Mouse (Mus musculus) adrenal gland, postnatal 36 days (tissue): ENCODE measurements around the gene Rasl12. TPM values are rescaled to one million over a fixed set of nuclear protein-coding genes. Genes with fewer than 3 reads are reported as not detected.

Experiments
- DNase-seq, 2 experiments: peaks; one replicate each; pipeline ENCODE4 v3.0.0; 2021; ENCODE audit warnings: mixed read lengths in 1 of 2
- total RNA-seq, 2 experiments: library from RNA; stranded (reverse); gene quantifications; 2 replicates each; pipeline ENCODE4 v1.2.3; 2021

Rasl12 gene
- total RNA-seq, 2 experiments from 2014 or later = 11.9 to 12.7 TPM

- DNase-seq = peak; percentile 76 to 85
These were observed 5.5 kb upstream of the Rasl12 start for GRCm38 (mm10) chr9:65392638-65393364.

DNA sequence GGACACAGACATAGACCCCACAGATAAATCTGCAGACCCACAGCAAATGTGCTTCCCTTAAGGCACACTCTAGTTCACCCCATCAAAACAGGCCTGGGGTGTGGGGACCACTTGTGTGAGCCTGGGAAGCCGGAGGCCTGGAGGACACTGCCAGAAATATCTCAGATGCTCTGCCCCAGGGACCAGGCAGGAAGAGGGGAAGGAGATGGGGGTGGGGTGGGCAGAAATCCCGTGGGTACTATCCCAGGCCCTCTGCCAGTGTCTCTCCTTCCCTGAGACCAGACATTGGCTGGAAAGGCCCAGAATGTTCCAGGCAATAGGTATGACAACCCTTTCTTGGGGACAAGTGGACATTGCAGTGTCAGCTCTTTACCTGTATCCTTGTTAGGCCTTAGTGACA is 4.7 kb upstream of the Rasl12 start:
- no peak for DNase-seq

GRCm38 (mm10) chr9:65394360-65394759 is 3.9 kb upstream of the Rasl12 start:
- no peak for DNase-seq

GRCm38 (mm10) chr9:65399934-65400333 is 1.6 kb downstream of the Rasl12 start:
- DNase-seq = no peak

- DNase-seq = peak; percentile 92
These were observed 6.3 kb downstream of the Rasl12 start for GRCm38 (mm10) chr9:65404331-65405183.

- peak; percentile 30 to 66 for DNase-seq
These were observed 6.8 kb downstream of the Rasl12 start for GRCm38 (mm10) chr9:65405184-65405449.

DNA sequence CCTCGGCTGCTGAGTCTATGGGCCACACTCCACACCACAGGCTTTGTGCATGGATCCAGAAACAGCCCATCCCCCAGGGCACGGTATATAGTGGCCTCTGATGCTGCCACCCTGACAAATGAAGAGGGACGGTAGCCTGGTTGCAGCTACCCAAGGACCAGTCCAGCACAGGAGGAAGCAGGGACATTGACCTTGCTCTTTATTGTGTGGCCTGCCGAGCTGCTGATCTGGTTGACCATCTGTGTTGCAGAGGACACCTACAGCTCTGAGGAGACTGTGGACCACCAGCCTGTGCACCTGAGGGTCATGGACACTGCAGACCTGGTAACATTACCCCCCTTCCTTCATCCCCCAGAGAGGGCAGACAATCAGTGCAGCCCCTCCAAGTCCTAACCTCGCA is 9.0 kb downstream of the Rasl12 start:
- DNase-seq = peak in 1 of 2 experiments; percentile 27

DNA sequence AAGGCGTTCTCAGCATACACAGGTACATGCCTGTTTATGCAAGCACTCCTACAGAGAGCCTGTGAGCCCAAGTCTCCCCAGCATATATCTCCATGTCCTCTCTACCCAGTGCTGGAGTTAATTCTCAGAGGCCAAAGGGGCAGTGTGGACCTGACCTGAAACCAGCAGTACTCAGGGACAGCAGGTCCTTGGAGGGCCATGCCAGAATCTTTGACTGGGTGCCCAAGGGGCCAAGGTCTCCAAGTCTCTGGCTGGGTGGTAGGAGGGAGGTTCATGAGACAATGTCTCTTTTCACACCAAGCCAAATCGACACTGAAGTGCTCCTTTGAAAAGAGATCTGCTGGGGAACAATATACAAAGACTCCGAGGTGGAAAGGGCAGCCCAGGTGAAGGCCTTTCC is 9.6 kb downstream of the Rasl12 start:
- DNase-seq = peak; percentile 53 to 63

DNA sequence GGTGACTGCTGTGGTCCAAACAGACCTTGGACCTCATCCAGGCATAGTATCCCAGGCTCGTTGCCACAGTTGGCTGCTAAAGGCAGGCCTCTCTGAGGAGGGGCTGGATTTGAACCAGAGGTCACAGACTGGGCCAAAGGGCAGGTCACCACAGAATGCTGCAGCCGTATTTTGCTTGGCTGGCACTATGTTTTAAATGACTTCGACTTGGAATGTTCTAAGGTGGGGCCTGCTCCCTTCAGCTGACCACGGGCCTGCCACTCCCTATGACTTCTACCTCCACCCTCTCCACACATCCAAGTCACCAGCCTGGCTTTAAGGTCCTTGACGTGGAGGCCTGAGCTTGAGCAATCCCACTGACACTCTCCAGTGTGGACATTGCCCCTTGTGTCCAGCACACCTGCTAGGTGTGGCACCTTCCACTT is 10.6 kb downstream of the Rasl12 start:
- DNase-seq = peak; percentile 54 to 55

DNA sequence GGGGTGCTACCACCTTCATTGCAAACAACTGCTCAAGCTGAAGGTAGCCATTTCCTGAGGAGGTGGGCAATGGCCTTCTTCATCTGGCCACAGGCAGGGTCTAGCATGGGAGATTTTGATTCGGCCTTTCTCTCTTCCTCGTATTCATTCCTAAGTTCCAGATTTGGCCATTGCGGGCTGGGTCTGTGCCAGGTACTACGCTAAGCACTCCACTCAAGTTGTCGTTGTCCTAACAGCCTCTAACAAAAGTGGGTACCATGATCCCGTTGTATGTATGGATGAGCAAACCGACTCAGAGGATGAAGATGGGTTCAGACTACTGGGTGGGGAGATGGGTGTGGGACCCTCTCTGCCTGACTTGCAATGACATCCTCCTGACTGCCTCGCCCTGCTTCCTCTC is 12.1 kb downstream of the Rasl12 start:
- no peak for DNase-seq

DNA sequence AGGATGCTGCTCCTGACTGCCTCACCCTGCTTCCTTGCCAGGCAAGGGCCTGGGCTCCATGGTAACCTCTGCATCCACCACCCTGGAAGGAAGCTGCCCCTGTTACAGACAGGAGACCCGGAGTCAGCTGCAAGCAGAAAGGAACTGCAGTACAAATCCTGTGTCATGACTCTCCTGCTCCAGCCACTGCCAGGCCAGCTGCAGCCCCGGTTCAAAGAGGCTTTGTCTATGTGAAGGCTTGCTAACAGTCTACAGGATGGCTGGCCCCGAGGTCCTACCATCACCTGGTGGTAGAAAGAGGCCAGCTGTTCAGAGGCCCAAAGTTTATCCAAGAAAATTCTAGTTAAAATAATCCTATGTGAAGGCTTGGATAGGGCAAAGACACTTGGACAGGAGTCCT is 13.0 kb downstream of the Rasl12 start:
- DNase-seq = no peak

GRCm38 (mm10) chr9:65417738-65418137 is 19.4 kb downstream of the Rasl12 start:
- no peak for DNase-seq

GRCm38 (mm10) chr9:65419633-65420032 is 21.3 kb downstream of the Rasl12 start:
- no peak for DNase-seq

DNA sequence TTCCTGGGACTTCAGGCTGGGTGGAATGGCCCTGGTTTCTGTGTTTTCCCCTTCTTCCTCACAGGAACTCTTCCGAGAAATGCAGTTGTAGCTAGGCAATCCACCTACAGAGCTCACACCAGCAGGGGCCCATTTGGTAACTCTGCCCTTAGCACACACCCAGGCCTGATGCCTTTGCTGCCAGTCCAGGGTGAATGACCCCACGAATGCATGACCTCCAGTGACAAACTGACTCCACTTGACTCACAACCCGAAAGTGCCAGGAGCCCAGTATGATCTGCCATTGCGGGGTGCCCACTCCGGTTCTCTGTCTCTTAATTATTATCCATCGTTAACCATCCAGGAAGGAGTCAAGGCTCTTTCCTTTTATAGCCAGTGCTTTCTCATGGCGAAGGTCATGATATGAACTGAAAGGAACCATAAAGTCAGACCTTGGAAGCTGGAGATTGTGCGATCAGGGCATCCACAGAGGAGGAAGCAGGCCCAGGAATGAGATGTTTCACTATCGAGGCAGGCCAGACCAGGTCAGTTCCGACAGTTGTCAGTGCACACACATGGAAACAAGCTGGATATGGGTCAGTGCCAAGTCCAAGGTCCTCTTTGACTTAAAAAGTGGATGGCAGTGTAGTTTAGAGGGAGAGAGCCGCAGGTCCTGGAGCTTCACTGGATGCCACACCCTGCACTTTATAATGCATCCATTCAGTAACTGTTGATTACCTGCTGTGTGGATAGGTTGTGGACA is 24.6 kb downstream of the Rasl12 start, which contains the start of gene Slc51b:
Gene Slc51b (minus strand): TSS at position 196 of the 742 bp plus-strand sequence.
- DNase-seq = peak; percentile 59 to 65

DNA sequence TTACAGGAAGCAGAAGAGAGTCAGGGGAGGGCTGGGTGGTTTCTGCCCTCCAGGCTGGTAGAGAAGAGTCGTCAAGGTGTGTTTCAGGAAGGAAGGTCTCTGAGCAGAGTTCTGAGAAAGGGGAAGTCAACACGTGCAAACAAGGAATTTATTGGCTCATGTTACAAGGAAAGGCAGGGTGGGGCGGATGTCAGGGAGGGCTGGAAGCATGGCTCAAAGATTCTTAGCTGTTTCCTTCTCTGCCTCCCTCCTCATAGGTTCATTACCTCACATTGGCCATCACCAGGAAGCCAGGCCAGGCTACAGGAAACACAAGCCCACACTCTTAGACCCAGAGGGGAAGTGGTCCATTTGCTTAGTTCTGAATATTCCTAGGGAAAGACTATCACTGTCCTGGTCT is 26.1 kb downstream of the Rasl12 start:
- no peak for DNase-seq

DNA sequence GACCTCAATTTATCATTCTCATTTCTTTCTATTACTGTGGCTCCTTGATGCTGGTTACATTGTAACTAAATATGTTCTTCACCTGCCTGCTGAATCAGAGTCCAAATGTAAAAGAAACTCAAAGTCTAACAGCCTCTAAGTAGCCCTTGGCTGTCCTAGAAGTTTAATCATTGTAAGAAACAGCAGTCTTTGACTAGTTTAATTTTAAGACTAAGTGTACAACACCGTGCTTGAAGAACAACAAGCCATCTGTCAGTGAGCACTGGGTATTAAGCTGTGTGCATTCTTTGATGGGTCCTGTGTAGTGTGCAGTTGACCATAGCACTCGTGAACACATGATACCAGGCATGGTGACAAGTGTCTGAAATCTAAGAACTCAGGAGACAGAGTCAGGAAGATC is 29.2 kb downstream of the Rasl12 start:
- DNase-seq = no peak

GRCm38 (mm10) chr9:65428003-65428402 is 29.7 kb downstream of the Rasl12 start:
- no peak for DNase-seq

DNA sequence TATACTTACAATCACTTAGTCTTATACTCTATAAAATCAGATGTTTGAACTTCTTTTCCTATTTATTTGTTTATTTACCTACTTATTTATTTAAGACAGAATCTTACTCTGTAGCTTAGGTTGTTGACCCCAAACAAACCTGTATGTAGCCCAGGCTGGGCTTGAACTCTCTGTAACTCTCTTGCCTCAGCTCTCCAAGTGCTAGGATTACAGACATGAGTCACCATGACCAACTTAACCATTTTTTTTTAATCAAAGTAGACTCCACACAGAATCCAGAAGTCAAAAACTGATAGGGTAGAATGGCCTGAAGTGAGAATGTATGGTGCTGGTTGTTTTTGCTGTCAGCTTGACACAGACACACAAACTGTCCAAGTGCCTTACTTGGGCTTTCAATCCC is 32.1 kb downstream of the Rasl12 start:
- no peak for DNase-seq

DNA sequence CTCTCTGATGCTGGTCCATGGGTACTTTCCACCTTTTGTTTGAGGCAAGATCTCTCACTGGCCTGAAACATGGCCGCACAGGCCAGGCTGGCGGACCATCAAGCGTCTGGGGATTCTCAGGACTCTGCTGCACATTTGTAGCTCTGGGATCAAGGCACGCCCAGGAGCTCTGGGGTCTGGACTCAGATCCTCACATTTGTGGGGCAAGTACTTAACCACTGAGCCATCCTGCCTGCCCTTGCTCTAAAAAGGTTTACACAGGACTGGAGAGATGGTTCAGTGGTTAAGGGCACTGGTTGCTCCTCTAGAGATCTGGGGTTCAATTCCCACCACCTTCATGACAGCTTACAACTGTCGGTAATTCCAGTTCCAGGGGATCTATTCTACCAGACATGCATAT is 32.6 kb downstream of the Rasl12 start:
- DNase-seq = no peak

DNA sequence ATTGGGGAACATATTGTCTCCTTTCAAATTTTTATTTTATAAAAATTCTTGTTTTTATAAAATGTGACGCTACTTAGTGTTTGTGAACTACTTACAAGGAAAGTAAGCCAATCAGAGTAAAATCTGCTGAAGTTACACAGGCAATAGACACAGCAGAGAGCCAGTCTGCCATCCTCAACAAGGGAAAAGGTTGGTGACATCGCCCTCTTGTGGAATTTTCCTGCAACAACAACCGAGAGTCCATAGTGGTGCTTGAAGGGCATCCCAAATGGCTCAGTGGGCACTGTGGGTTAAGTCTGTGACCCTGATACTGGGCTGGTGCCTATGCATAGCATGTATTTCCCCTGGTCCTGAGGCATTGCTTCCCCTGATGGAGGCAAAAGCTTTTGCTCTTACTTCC is 33.9 kb downstream of the Rasl12 start:
- DNase-seq = peak; percentile 82 to 86

DNA sequence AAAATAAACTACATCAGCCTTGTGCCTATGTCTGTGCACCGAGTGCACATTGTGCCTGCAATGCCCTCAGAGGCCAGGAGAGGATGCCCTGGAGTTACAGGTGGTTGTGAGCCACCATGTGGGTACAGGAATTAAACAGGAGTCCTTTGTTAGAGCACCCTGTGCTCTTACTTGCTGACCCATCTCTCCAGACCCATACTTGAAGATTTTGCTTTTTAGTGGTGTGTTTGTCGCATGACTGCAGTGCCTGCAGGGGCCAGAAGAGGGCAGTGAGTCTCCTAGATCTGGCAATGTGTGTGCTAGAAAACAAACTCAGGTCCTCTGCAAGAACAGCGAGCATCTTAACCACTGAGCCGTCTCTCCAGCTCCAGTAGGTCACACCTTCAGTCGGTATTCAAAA is 35.8 kb downstream of the Rasl12 start:
- peak; percentile 56 to 69 for DNase-seq

GRCm38 (mm10) chr9:65435211-65435610 is 36.9 kb downstream of the Rasl12 start:
- DNase-seq = no peak
